Mouse (Mus musculus) G1E (cell line): ENCODE measurements around the gene Ssh1.

Source experiments
- CTCF ChIP-seq: IDR thresholded peaks from 2 replicates; pipeline ENCODE4 v1.5.1; 2012; ENCODE audit warnings: low read depth, low read length, inconsistent platforms, mixed read lengths
- POLR2AphosphoS5 ChIP-seq: IDR thresholded peaks from 2 replicates; pipeline ENCODE4 v1.6.1; 2012; ENCODE audit warnings: low read depth, low read length, inconsistent platforms; ENCODE audit not compliant: insufficient replicate concordance
- TAL1 ChIP-seq: conservative IDR thresholded peaks from 2 replicates; pipeline ENCODE4 v1.6.1; 2012; ENCODE audit warnings: low read depth, low read length, inconsistent platforms, mixed read lengths

DNA sequence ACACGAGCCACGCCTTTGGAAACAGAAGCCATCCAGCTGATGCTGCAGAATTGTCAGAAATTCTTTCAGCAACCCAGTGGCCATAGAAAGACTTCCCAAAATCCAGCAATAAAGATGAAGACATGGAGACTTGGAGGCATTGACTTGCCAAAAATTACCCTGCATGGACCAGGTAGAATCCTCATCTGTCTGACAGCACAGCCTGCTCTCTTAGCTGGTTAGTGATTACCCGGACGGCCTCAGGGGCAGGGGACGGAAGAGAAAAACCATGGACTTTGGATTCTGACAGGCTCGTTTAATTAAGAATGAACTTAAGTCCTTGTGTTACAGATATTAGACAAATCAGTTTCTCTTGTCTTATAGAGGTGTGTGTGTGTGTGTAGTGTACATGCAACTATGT is 83.0 kb downstream of the Ssh1 start:
- TF ChIP-seq CTCF = no peak
- no peak for TF ChIP-seq TAL1
- no peak for TF ChIP-seq POLR2AphosphoS5
